Mouse (Mus musculus): ENCODE data around the gene Ppm1h.

DNA sequence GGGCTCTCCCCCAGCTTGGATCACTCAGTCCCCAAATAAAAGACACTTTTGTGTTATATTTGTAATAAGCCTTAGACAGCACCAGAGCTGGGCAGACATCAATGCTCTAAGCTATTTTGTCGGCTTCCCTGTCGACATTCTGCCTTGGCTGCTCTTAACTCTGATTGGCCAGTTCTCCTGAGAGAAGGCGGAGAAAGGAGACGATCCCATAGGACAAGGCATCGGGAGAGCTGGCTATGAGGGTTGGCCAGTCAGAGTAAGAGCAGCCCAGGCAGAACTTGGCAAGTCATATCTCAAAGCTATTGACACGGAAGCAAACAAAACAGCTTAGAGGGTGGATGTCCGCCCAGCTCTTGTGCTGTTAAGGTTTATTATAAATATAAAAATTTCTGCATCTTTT lies 243.7 kb downstream of the Ppm1h start:
- TF ChIP-seq CTCF (IDR thresholded peaks at IDR 0.05; ENCODE audit: low read depth) (no peak), EP300 (IDR thresholded peaks at IDR 0.05; ENCODE audit: low read depth) (no peak)
